Mouse (Mus musculus): ENCODE results near the gene Gm28374. TPM values are rescaled to one million over a fixed set of nuclear protein-coding genes. Genes with fewer than 3 reads are reported as not detected.
"Not testable (repeated sequence)": the region's sequence is repeated elsewhere in the genome, so short reads cannot be mapped to it uniquely, and the experiment has no call there.

Gene Gm28374
- total RNA-seq, 4 experiments from 2014 or later = not detected

DNA sequence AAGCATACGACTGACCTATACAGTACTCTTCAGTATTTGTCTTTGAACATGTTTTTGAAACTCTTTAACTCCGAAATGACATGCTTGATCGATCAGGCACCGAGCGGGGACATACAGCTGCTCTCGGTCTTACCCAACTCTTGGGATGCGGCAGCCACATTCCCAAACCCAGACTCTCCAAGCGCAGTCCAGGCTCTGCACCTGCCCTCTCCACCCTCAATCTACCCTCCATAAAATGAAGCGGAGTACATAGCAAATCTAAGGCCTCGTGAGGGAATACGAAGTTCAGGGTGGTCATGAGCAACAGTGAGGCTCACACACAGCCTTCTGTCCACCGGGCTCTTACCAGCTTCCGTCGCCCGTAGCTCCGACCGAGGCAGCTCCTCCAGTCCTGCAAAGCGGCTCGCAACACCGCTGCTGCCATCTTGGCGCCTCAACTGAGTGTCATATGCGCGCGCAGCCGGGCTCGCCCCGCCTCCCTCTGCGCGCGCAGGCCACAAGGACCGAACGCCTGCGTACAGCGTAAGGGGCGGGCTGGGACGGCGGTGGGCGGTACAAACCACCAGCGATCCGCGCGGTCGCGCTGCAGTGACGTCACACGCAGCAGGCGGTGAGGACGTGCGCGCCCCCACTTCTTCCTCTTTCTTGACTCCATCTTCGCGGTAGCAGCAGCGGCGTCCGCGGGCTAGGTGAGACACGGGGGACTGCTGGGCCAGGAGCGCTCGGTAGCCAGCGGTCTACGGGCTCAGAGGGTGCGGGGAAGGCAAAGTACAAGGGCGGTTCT lies 24.6 kb downstream of the Gm28374 start, which contains the start of the genes Mrpl49 and Fau:
Mrpl49 (minus strand) TSS at position 473 of the 784 bp plus-strand sequence.
Fau (plus strand) TSS at position 532 of the 784 bp plus-strand sequence.
- DNase-seq (ENCODE audit: low spot score) = peak; percentile 98

DNA sequence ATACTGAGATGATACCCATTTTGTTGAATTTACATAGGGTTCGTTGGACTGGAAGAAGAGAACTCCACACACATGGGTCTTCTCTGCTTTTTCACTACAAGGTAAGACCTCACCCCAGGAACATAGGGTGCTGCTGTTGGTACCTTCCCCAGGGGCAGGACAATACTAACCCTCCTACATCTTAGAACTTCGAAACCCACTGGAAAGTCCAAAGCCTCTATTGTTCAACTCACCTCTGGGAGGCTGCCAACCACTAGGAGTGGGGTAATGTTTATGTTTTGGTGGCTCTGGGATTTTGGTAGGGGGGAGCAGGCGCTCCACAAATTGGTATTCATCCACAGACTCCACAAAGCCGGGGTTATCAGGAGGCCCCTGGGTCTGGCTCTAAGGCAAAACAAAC lies 25.4 kb downstream of the Gm28374 start:
- no peak for DNase-seq (ENCODE audit: low spot score)

DNA sequence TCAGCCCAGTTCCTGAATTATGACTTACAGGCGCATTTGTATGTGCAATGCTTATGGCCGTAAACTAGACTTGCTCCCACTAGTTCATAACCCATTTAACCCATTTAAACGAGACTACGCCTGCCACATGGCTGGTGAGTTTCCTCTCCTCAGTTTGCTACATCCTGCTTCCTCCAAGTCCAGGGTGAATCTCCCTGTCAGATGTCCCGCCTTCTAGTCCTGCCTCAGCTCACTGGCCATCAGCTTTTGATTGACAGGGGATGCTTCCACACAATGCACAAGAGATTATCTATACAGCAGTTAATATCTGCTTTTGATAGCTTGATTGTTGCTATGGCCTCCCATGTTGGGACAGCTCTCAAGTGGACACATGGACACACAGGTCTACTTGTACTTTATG lies 27.8 kb downstream of the Gm28374 start:
- DNase-seq (ENCODE audit: low spot score) = no peak

GRCm38 (mm10) chr19:6052516-6052915 lies 29.5 kb downstream of the Gm28374 start:
- no peak for DNase-seq (ENCODE audit: low spot score)

DNA sequence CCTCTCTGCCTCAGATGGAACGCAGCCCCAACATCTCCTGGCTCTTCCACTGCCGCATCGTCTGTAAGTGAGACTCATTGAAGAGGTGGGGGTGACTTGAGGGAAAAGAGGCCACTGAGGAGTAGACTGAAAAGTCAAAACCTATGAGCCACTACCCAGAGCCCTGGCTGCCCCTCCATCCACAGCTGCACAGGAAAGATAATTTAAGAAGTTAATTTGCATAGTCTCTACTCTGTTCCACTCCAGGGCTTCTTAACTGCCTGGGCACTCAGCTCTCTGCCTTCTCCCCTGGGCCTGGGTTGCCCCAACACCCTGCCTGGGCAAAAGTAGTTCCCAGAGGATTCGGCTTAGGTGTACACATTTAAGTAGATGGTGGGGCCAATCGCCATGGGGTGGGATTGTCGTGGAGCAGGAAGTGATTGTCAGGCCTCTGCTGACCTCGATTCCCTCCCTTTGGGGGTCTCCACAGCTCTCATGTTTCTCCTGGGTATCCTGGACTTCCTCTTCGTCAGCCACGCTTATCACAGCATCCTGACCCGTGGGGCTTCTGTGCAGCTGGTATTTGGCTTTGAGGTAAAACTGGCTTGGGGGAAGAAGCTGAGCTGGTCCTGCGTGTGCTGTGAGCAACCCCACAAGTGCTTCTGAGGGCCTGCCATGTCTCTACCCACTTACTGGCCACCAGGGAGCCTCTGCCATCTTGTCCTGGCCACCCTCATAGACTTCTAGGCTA lies 33.2 kb downstream of the Gm28374 start:
- DNase-seq (ENCODE audit: low spot score) = no peak

GRCm38 (mm10) chr19:6047899-6048166 lies 34.2 kb downstream of the Gm28374 start:
- DNase-seq (ENCODE audit: low spot score) = no peak

GRCm38 (mm10) chr19:6047154-6047898 lies 34.7 kb downstream of the Gm28374 start:
- no peak for DNase-seq (ENCODE audit: low spot score)

DNA sequence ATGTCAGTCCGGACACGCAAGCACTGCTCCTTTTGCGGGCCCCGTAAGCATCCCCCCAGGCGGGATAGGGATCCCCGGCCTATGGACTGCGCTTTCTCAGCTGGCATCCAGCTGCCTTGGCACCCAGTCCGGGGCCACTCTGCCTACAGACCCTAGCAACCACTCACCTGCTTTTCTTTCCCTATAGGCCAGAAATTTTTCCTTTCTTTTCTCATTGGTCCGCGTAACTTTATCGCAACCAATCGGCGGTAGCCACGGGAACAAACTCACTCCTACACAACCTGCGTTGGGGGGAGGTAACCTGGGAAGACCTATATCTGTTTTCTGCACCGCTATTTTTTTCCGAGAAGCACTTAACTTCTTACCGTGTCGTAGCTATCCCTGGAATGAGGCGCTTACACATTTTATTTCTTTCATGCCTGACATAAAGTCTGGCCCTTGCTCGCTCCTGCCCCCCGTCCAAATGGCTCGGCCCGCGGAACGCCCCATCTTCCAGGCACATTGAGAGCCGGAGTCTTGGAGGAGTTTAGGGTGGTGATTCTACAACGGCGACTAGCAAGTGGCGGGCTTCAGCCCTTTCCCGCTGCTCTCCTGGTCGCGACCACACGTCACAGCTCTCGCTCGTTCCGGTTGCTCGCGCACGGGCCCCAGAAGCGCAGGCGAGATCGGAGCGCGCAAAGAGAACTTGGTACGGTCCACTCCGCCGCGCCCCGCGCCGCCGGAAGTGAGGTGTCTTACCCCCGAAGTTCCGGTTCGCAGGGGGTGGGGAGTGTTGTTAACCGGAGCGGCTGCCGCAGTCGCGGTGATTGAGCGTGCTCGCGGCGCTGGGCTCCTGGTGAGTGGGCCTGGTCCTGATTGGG lies 35.5 kb downstream of the Gm28374 start, which contains the start of gene Syvn1:
Syvn1 (plus strand) TSS at position 283 of the 860 bp plus-strand sequence.
- peak; percentile 97 for DNase-seq (ENCODE audit: low spot score)

GRCm38 (mm10) chr19:6045366-6046293 lies 36.4 kb downstream of the Gm28374 start:
- DNase-seq (ENCODE audit: low spot score) = no peak

DNA sequence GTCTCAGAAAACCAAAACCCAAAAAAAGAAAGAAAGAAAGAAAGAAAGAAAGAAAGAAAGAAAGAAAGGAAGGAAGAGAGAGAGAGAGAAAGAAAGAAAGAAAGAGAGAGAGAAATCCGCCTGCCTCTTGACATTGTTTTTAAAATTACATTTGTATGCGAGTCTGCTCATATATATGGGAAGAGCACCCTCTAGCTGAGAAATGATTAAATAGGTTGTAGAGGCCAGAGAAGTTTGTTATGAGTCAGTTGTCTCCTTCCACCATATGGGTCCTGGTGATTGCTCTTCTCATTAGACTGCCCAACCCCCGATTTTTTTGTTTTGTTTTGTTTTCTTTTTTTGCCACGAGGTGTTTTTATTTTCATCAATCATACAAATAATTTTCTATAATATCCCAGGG lies 38.0 kb downstream of the Gm28374 start:
- not testable (repeated sequence) for DNase-seq (ENCODE audit: low spot score)

DNA sequence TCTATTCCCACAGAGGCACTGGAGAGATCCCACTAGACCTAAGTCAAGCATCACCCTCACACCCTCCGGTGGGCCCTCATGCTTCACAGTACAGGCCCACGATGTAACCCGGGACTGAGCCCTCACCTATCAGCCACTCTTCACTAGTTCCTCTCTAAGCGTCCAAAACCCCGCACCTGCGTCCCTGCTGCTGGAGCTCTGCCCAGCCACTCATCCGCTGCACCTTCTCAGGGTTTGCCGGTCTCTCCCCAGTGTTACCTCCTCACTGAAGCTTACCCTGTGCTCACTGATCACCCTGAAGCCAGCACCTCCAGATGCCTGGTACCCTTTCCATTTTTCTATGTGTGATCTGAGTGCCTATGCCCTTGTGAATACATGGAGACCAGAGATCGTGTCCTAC lies 39.8 kb downstream of the Gm28374 start:
- DNase-seq (ENCODE audit: low spot score) = no peak

DNA sequence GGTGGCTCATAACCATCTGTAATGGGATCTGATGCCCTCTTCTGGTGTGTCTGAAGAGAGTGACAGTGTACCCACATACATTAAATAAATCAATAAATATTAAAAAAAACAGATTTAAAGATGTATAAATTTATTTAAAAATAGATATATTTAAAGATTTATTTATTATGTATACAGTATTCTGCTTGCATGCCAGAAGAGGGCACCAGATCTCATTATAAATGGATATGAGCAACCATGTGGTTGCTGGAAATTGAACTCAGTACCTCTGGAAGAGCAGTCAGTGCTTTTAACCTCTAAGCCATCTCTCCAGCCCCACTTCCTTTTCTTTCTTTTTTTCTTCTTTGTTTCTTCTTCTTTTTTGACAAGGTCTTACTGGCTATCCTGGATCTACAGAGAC lies 42.1 kb downstream of the Gm28374 start:
- no peak for DNase-seq (ENCODE audit: low spot score)

DNA sequence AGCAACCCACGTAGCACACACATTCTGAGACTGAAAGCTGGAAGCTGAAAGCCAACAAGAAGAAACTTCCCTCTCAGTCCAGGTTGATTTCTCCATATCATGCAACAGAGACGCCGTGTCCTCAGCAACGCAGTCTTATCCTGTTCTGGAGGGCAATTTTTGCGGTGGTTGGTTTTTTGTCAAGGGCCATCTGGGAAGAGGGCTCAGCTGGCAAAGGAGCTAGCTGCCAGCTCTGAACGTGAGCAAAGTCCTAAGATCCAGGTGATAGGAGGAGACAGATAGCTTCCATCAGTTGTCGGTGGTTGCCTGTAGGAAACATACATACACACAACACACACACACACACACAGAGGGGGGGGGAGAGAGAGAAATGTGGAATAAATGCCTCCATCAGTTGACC lies 43.7 kb downstream of the Gm28374 start:
- DNase-seq (ENCODE audit: low spot score) = no peak

- DNase-seq (ENCODE audit: low spot score) = no peak
Observed at GRCm38 (mm10) chr19:6037695-6038094, 44.4 kb downstream of the Gm28374 start.

GRCm38 (mm10) chr19:6035966-6036585 lies 46.0 kb downstream of the Gm28374 start:
- DNase-seq (ENCODE audit: low spot score) = no peak

- no peak for DNase-seq (ENCODE audit: low spot score)
Observed at GRCm38 (mm10) chr19:6030520-6031280, 51.4 kb downstream of the Gm28374 start.

DNA sequence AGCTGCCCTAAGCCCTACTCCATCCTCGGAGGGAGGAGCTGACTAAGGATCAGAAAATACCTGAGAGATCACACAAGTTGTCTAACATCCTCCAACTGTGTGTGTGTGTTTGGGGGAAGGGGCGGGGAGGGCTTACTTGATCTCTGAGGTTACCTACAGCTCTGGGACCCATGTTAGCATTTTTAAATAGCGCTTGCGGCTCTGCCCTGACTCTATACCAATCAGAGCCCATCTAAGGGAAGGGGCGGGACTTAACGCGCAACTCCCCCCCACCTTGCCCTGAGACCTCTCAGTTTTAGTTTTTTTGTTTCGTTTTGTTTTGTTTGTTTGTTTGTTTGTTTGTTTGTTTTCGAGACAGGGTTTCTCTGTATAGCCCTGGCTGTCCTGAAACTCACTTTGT lies 52.6 kb downstream of the Gm28374 start:
- DNase-seq (ENCODE audit: low spot score) = no peak

DNA sequence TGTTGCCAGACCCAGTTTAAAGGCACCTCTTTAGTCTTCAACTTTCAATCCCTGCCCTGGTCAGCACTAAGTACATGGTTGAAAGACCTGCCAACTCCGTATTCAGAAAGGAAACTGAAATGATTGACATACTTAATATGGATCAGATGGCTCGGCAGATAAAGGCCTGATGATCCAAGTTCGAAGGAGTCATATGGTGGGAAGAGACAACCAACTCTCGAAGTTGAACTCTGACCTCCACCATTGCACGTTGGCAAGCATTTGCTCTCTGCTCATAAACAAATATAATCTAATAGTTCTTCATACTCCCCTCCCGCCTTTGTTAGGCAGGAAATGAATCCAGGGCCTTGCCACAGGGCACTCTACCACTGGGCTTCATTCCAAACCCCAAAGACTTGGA lies 53.1 kb downstream of the Gm28374 start:
- DNase-seq (ENCODE audit: low spot score) = no peak

All from heart, adult 8-10 months (tissue).